Mouse (Mus musculus) heart, embryonic 10.5 days (tissue): Measurements from ENCODE around the gene Bcat2. TPM values are rescaled to one million over a fixed set of nuclear protein-coding genes. Genes with fewer than 3 reads are reported as not detected.
"Not testable (repeated sequence)": the region's sequence is repeated elsewhere in the genome, so short reads cannot be mapped to it uniquely, and the experiment has no call there.

Experiments used
- DNase-seq: peaks from one replicate; pipeline ENCODE4 v3.0.0-alpha.2; 2017; ENCODE audit warnings: low spot score
- H3K27ac ChIP-seq: fragments of 300-500 bp; sonication (generic); 2 replicates; pipeline ENCODE4 v1.5.1; 2016; ENCODE audit warnings: mild to moderate bottlenecking
- H3K27me3 ChIP-seq: fragments of 300-500 bp; sonication (generic); 2 replicates; pipeline ENCODE4 v1.6.1; 2016; ENCODE audit warnings: mild to moderate bottlenecking; ENCODE audit not compliant: poor library complexity, insufficient read depth, severe bottlenecking
- H3K36me3 ChIP-seq: fragments of 300-500 bp; sonication (generic); 2 replicates; pipeline ENCODE4 v1.6.1; 2016; ENCODE audit warnings: mild to moderate bottlenecking, moderate library complexity
- H3K4me1 ChIP-seq: fragments of 300-500 bp; sonication (generic); 2 replicates; pipeline ENCODE4 v1.6.1; 2016; ENCODE audit warnings: mild to moderate bottlenecking
- H3K4me3 ChIP-seq: fragments of 300-500 bp; sonication (generic); 2 replicates; pipeline ENCODE4 v1.5.1; 2016; ENCODE audit warnings: mild to moderate bottlenecking, moderate library complexity
- H3K9me3 ChIP-seq: fragments of 300-500 bp; sonication (generic); 2 replicates; pipeline ENCODE4 v1.6.1; 2016; ENCODE audit warnings: mild to moderate bottlenecking, moderate library complexity
- WGBS: fragments of 180-500 bp; shearing (Covaris S2); methylation state at CpG from one replicate; pipeline ENCODE4 v1.1.7; 2016; 5-methylcytosine and 5-hydroxymethylcytosine counted together
- polyA plus RNA-seq: library from polyadenylated mRNA; unstranded; fragments of >200 nt; fragmentation: Nextera tagmentation; extraction: Ambion mirVana; gene quantifications from 2 replicates; pipeline ENCODE4 v1.2.1, GENCODE M21; 2016

The Bcat2 gene
- 76.7 and 80.8 TPM in 2 replicates for polyA plus RNA-seq

GRCm38 (mm10) chr7:45570103-45570741 is at the start of gene Bcat2:
Bcat2 (plus strand) TSS chr7:45570153.
- under 1% methylated on average over 42 of the region's 42 CpGs for WGBS
- Histone ChIP-seq H3K4me1 (peaks cover 55% of the 10 kb centered on the region), H3K36me3 (peaks cover 4% of the 10 kb centered on the region; the same call in 1 of the 2 replicates), H3K27ac (peak within 1 kb of the TSS; percentile 94), H3K9me3 (no peaks in the 10 kb centered on the region), H3K4me3 (peak within 1 kb of the TSS; percentile 75), H3K27me3 (no peaks in the 10 kb centered on the region)
- DNase-seq, result peak; percentile 90

GRCm38 (mm10) chr7:45520605-45521004 is 49.3 kb upstream of the Bcat2 start:
- Histone ChIP-seq H3K27ac (no peak overlapping the region), H3K27me3 (no peaks in the 10 kb centered on the region), H3K36me3 (peaks cover 17% of the 10 kb centered on the region; the same call in 1 of the 2 replicates), H3K4me3 (no peak overlapping the region), H3K9me3 (no peaks in the 10 kb centered on the region), H3K4me1 (peaks cover 38% of the 10 kb centered on the region)
- no peak for DNase-seq
- 91% methylated on average over 7 of the region's 7 CpGs for WGBS

- H3K4me1 ChIP-seq, result peaks cover 30% of the 10 kb centered on the region
- H3K27me3 ChIP-seq, result no peaks in the 10 kb centered on the region
- no peaks in the 10 kb centered on the region for H3K9me3 ChIP-seq
- H3K36me3 ChIP-seq, result peaks cover 17% of the 10 kb centered on the region; the same call in 1 of the 2 replicates
- under 1% methylated on average over 28 of the region's 28 CpGs for WGBS
- DNase-seq, result peak; percentile 95
- peak overlapping the region; percentile 93 for H3K27ac ChIP-seq
- peak overlapping the region; percentile 70 for H3K4me3 ChIP-seq
Measured at GRCm38 (mm10) chr7:45521728-45522184, 48.2 kb upstream of the Bcat2 start.

GRCm38 (mm10) chr7:45522194-45522752 is 47.7 kb upstream of the Bcat2 start:
- peaks cover 17% of the 10 kb centered on the region; the same call in 1 of the 2 replicates for H3K36me3 ChIP-seq
- no peaks in the 10 kb centered on the region for H3K9me3 ChIP-seq
- H3K27me3 ChIP-seq, result no peaks in the 10 kb centered on the region
- WGBS, result 52% methylated on average over 16 of the region's 16 CpGs
- H3K4me1 ChIP-seq, result peaks cover 30% of the 10 kb centered on the region
- H3K4me3 ChIP-seq, result peak overlapping the region; percentile 70
- peak overlapping the region; percentile 93 for H3K27ac ChIP-seq
- no peak for DNase-seq

- Histone ChIP-seq H3K4me1 (peaks cover 30% of the 10 kb centered on the region), H3K27me3 (no peaks in the 10 kb centered on the region), H3K4me3 (peak overlapping the region; percentile 70), H3K36me3 (peaks cover 17% of the 10 kb centered on the region; the same call in 1 of the 2 replicates), H3K9me3 (no peaks in the 10 kb centered on the region), H3K27ac (peak overlapping the region; percentile 62)
- no peak for DNase-seq
- 60% methylated on average over 18 of the region's 18 CpGs for WGBS
Measured at GRCm38 (mm10) chr7:45522957-45523676, 46.8 kb upstream of the Bcat2 start.

GRCm38 (mm10) chr7:45523678-45524170 is 46.2 kb upstream of the Bcat2 start:
- Histone ChIP-seq H3K9me3 (no peaks in the 10 kb centered on the region), H3K4me1 (peaks cover 30% of the 10 kb centered on the region), H3K27me3 (no peaks in the 10 kb centered on the region), H3K27ac (peak overlapping the region; percentile 62), H3K4me3 (peak overlapping the region; percentile 70), H3K36me3 (peaks cover 17% of the 10 kb centered on the region; the same call in 1 of the 2 replicates)
- no peak for DNase-seq
- 73% methylated on average over 13 of the region's 13 CpGs for WGBS

- DNase-seq, result peak; percentile 94
- H3K4me3 ChIP-seq, result peak overlapping the region; percentile 90
- peaks cover 43% of the 10 kb centered on the region for H3K4me1 ChIP-seq
- H3K36me3 ChIP-seq, result peaks cover 17% of the 10 kb centered on the region; the same call in 1 of the 2 replicates
- WGBS, result 7% methylated on average over 12 of the region's 12 CpGs
- no peaks in the 10 kb centered on the region for H3K27me3 ChIP-seq
- H3K27ac ChIP-seq, result peak overlapping the region; percentile 98
- H3K9me3 ChIP-seq, result no peaks in the 10 kb centered on the region
Measured at GRCm38 (mm10) chr7:45524841-45525621, 44.9 kb upstream of the Bcat2 start.

- DNase-seq, result peak; percentile 98
- Histone ChIP-seq H3K9me3 (no peaks in the 10 kb centered on the region), H3K4me3 (peak within 1 kb of the TSS; percentile 90), H3K27me3 (peaks cover 5% of the 10 kb centered on the region; the same call in 1 of the 2 replicates), H3K36me3 (peaks cover 17% of the 10 kb centered on the region; the same call in 1 of the 2 replicates), H3K27ac (peak within 1 kb of the TSS; percentile 98), H3K4me1 (peaks cover 51% of the 10 kb centered on the region)
- WGBS, result under 1% methylated on average over 54 of the region's 54 CpGs
Measured at GRCm38 (mm10) chr7:45525809-45526473, 44.0 kb upstream of the Bcat2 start, which contains the start of the genes Ppp1r15a and Plekha4. Ppp1r15a (minus strand) TSS chr7:45526268. Plekha4 (plus strand) TSS chr7:45526330.

GRCm38 (mm10) chr7:45526474-45527120 is 43.4 kb upstream of the Bcat2 start:
- Histone ChIP-seq H3K27me3 (peaks cover 5% of the 10 kb centered on the region; the same call in 1 of the 2 replicates), H3K4me3 (peak overlapping the region; percentile 90), H3K4me1 (peaks cover 54% of the 10 kb centered on the region), H3K36me3 (peaks cover 17% of the 10 kb centered on the region; the same call in 1 of the 2 replicates), H3K27ac (peak overlapping the region; percentile 98), H3K9me3 (no peaks in the 10 kb centered on the region)
- WGBS, result 19% methylated on average over 7 of the region's 7 CpGs
- DNase-seq, result no peak

GRCm38 (mm10) chr7:45527169-45527568 is 42.8 kb upstream of the Bcat2 start:
- Histone ChIP-seq H3K36me3 (peaks cover 17% of the 10 kb centered on the region; the same call in 1 of the 2 replicates), H3K4me1 (peaks cover 56% of the 10 kb centered on the region), H3K27ac (peak overlapping the region; percentile 98; the same call in 1 of the 2 replicates)
- H3K27me3 ChIP-seq, H3K9me3 ChIP-seq, H3K4me3 ChIP-seq, DNase-seq: not testable (repeated sequence)
- WGBS, result 81% methylated on average over 6 of the region's 6 CpGs

- Histone ChIP-seq H3K36me3 (0 out of 2 replicates have a peak, but pooled peaks cover 1% of the 10 kb centered on the region), H3K4me1 (peaks cover 44% of the 10 kb centered on the region), H3K9me3 (no peaks in the 10 kb centered on the region), H3K27ac (peak overlapping the region; percentile 43), H3K27me3 (peaks cover 10% of the 10 kb centered on the region; the same call in 1 of the 2 replicates), H3K4me3 (peak overlapping the region; percentile 27; the same call in 1 of the 2 replicates)
- 13% methylated on average over 6 of the region's 6 CpGs for WGBS
- DNase-seq, result no peak
Measured at GRCm38 (mm10) chr7:45529461-45529860, 40.5 kb upstream of the Bcat2 start.
